Mouse (Mus musculus) forebrain, embryonic 10.5 days (tissue): ENCODE data around the gene Itgam. TPM values are rescaled to one million over a fixed set of nuclear protein-coding genes. Genes with fewer than 3 reads are reported as not detected.

Source experiments
- DNase-seq: peaks from one replicate; pipeline ENCODE4 v3.0.0-alpha.2; 2017; ENCODE audit warnings: low spot score; ENCODE audit errors: extremely low spot score
- H3K27ac ChIP-seq: fragments of 300-500 bp; sonication (generic); 2 replicates; pipeline ENCODE4 v1.5.1; 2016; ENCODE audit warnings: mild to moderate bottlenecking
- H3K27me3 ChIP-seq: fragments of 300-500 bp; sonication (generic); 2 replicates; pipeline ENCODE4 v1.6.1; 2016; ENCODE audit warnings: mild to moderate bottlenecking; ENCODE audit not compliant: poor library complexity, severe bottlenecking
- H3K36me3 ChIP-seq: fragments of 300-500 bp; sonication (generic); replicated peaks from 2 replicates; pipeline ENCODE4 v1.6.1; 2016; ENCODE audit warnings: mild to moderate bottlenecking, moderate library complexity
- H3K4me1 ChIP-seq: fragments of 300-500 bp; sonication (generic); 2 replicates; pipeline ENCODE4 v1.6.1; 2016
- H3K4me3 ChIP-seq: fragments of 300-500 bp; sonication (generic); 2 replicates; pipeline ENCODE4 v1.5.1; 2016; ENCODE audit warnings: mild to moderate bottlenecking, moderate library complexity
- H3K9me3 ChIP-seq: fragments of 300-500 bp; sonication (generic); 2 replicates; pipeline ENCODE4 v1.6.1; 2016; ENCODE audit warnings: mild to moderate bottlenecking, moderate library complexity
- WGBS: fragments of 180-500 bp; shearing (Covaris S2); methylation state at CpG from one replicate; pipeline ENCODE4 v1.1.7; 2016; 5-methylcytosine and 5-hydroxymethylcytosine counted together
- polyA plus RNA-seq: library from polyadenylated mRNA; unstranded; fragments of >200 nt; fragmentation: Nextera tagmentation; extraction: Ambion mirVana; gene quantifications from 2 replicates; pipeline ENCODE4 v1.2.1, GENCODE M21; 2016

Gene Itgam
- polyA plus RNA-seq, 1 experiment from 2014 or later: 0.40 TPM

DNA sequence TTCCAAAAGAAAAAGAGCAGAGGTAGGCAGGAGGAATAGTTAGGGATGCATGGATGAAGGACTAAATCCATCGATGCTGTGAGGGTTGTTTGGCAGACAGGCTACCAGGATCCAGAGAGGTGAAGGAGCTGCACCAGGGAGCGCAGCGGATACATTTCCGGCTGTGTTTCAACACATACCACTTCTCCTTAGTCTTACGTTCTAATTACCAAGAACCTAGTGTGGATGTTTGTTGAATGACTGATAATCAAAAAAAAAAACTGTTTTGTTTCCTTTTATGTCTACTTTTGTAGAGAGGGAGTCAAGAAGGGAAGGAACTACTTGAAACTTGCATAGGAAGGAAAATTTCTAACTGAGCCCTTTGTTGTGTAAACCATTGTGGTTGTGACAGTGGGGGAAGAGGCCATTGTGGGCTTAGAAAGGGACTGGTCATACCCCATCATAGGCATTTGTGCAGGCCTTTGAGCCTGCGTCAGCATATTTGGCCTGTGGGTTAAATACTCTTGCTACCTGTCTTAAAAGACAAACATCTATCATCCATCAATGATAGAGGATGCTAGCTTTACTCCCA is 856 bp downstream of the Itgam start:
- no peak for DNase-seq
- no peaks in the 10 kb centered on the region for H3K27me3 ChIP-seq
- whole genome bisulfite sequencing: 90% methylated on average over 6 of the region's 6 CpGs
- H3K27ac ChIP-seq: no peak overlapping the region
- no peaks in the 10 kb centered on the region for H3K9me3 ChIP-seq
- no peak overlapping the region for H3K4me3 ChIP-seq
- H3K36me3 ChIP-seq: no peaks in the 10 kb centered on the region
- H3K4me1 ChIP-seq: peaks cover 4% of the 10 kb centered on the region; the same call in 1 of the 2 replicates

- Histone ChIP-seq H3K27me3 (no peaks in the 10 kb centered on the region), H3K9me3 (no peaks in the 10 kb centered on the region), H3K4me3 (no peak overlapping the region), H3K27ac (no peak overlapping the region), H3K4me1 (peaks cover 4% of the 10 kb centered on the region; the same call in 1 of the 2 replicates), H3K36me3 (no peaks in the 10 kb centered on the region)
- WGBS: 88% methylated on average over 5 of the region's 5 CpGs
- DNase-seq: no peak
Observed at GRCm38 (mm10) chr7:128065547-128065946, 3.1 kb downstream of the Itgam start.

- no peaks in the 10 kb centered on the region for H3K9me3 ChIP-seq
- no peaks in the 10 kb centered on the region for H3K27me3 ChIP-seq
- no peak for DNase-seq
- H3K4me3 ChIP-seq: no peak overlapping the region
- H3K36me3 ChIP-seq: no peaks in the 10 kb centered on the region
- 67% methylated on average over 3 of the region's 3 CpGs for WGBS
- peaks cover 4% of the 10 kb centered on the region; the same call in 1 of the 2 replicates for H3K4me1 ChIP-seq
- H3K27ac ChIP-seq: no peak overlapping the region
Observed at GRCm38 (mm10) chr7:128067847-128068246, 5.4 kb downstream of the Itgam start.

DNA sequence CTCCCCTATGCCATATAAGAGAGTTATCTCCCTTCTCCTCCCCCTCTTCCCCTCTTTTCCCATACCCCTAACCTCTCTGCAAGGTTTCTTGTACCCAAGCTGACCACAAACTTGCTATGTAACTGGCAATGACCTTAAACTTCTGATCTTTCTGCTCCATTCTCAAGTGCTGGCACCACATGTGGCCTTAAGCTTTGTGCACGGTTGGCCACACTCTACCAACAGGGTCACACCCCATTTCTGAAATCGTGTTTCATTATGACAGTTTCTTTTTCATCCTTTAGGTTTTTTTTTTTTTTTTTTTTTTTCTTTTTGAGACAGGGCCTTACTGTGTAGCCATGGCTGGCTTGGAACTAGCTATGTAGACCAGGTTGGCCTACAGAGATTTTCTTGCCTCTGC is 7.4 kb downstream of the Itgam start:
- WGBS: 85% methylated on average over 2 of the region's 2 CpGs
- Histone ChIP-seq H3K27me3 (no peaks in the 10 kb centered on the region), H3K9me3 (no peaks in the 10 kb centered on the region), H3K4me1 (peaks cover 4% of the 10 kb centered on the region; the same call in 1 of the 2 replicates), H3K27ac (no peak overlapping the region), H3K36me3 (no peaks in the 10 kb centered on the region), H3K4me3 (no peak overlapping the region)
- no peak for DNase-seq

DNA sequence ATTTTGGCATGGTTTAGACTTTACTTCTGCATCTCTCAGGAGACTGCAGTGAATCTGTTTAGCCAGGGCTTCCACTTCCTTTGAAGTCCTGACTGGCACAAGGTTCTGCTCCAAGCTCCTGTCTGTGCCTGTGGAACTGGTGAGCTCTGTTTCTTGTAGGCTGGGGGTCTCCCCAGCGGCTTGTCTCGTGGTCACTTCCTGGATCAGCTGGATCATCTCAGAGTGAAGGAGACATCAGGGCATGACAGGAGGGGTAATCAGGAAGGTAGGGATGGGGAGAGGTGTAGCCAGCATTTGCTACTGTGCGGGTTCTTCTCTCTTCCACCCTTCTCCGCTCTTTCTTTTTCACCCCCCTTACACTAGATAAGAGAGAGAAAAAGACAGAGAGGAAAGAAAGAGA is 9.4 kb downstream of the Itgam start:
- H3K27ac ChIP-seq: no peak overlapping the region
- no peak for DNase-seq
- H3K4me1 ChIP-seq: peaks cover 4% of the 10 kb centered on the region; the same call in 1 of the 2 replicates
- no peak overlapping the region for H3K4me3 ChIP-seq
- H3K36me3 ChIP-seq: no peaks in the 10 kb centered on the region
- WGBS: 82% methylated on average over 4 of the region's 4 CpGs
- H3K27me3 ChIP-seq: no peaks in the 10 kb centered on the region
- no peaks in the 10 kb centered on the region for H3K9me3 ChIP-seq

- Histone ChIP-seq H3K4me1 (no peaks in the 10 kb centered on the region), H3K27me3 (no peaks in the 10 kb centered on the region), H3K27ac (no peak overlapping the region), H3K36me3 (no peaks in the 10 kb centered on the region), H3K9me3 (no peaks in the 10 kb centered on the region), H3K4me3 (no peak overlapping the region)
- DNase-seq: no peak
- 85% methylated on average over 8 of the region's 8 CpGs for WGBS
Observed at GRCm38 (mm10) chr7:128080012-128080411, 17.6 kb downstream of the Itgam start.

GRCm38 (mm10) chr7:128089141-128089540 is 26.7 kb downstream of the Itgam start:
- no peaks in the 10 kb centered on the region for H3K4me1 ChIP-seq
- no peaks in the 10 kb centered on the region for H3K9me3 ChIP-seq
- no peak overlapping the region for H3K4me3 ChIP-seq
- no peaks in the 10 kb centered on the region for H3K27me3 ChIP-seq
- DNase-seq: no peak
- WGBS: 89% methylated on average over 7 of the region's 7 CpGs
- H3K36me3 ChIP-seq: no peaks in the 10 kb centered on the region
- no peak overlapping the region for H3K27ac ChIP-seq

DNA sequence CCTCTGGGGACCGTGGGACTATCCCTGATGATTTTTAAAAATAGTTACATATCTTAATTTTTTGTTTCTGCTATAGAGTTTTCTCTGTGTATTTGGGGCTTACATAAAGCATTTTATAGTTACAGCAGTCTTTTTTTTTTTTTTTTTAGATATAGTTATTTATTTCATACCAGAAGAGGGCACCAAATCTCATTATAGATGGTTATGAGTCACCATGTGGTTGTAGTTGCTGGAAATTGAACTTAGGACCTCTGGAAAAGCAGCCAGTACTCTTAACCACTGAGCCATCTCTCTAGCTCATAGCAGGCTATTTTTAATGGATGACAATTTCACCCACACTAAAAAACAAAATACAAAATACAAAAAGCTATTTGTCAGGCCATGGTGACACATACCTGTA is 35.7 kb downstream of the Itgam start:
- Histone ChIP-seq H3K4me3 (no peak overlapping the region), H3K27me3 (no peaks in the 10 kb centered on the region), H3K4me1 (no peaks in the 10 kb centered on the region), H3K27ac (no peak overlapping the region), H3K9me3 (no peaks in the 10 kb centered on the region), H3K36me3 (no peaks in the 10 kb centered on the region)
- 86% methylated on average over 1 of the region's 1 CpGs for WGBS
- no peak for DNase-seq

DNA sequence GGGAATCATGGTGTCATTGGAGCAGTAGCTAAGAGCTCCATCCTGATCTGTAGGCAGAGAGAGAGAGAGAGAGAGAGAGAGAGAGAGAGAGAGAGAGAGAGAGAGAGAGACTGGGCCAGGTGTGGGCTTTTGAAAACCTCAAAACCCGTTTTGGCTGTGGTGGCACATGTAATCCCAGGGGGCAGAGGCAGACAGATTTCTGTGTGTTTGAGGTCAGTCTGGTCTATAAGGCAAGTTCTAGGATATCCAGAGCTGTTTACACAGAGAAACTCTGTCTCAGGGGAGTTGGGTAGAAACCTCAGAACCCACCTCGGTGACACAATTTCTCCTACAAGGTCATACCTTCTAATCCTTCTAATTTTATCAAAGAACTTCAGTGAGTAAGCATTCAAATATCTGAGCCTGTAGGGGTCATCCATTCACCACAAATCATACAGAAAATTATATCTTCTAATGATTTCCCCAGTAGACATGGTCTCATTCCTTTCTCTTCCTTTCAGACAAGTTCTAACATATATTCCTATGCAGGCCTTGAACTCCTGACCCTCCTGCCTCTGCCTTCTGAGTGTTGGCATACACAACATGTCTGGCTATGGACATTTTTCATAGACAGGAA is 38.4 kb downstream of the Itgam start:
- no peak for DNase-seq
- Histone ChIP-seq H3K27me3 (no peaks in the 10 kb centered on the region), H3K27ac (no peak overlapping the region), H3K9me3 (no peaks in the 10 kb centered on the region), H3K4me1 (no peaks in the 10 kb centered on the region), H3K4me3 (no peak overlapping the region), H3K36me3 (no peaks in the 10 kb centered on the region)
- WGBS: 88% methylated on average over 2 of the region's 2 CpGs

DNA sequence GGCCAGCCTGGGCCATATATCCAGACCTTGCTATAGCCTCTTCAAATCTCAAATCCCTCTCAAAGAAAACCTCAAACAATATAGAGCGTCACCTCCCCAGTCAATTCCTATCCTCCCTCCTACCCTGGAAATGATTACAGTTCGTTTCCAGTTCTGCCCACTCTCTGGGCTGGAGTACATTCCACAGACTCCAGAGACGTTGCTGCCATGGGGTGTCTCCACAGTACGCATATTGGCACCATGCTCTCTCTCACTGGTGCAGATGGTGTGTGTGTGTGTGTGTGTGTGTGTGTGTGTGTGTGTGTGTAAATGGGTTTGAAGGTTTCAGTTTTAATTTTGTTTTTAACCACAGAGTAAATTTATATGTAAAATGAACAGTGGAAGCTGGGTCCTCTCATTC is 42.8 kb downstream of the Itgam start:
- no peaks in the 10 kb centered on the region for H3K9me3 ChIP-seq
- H3K4me1 ChIP-seq: no peaks in the 10 kb centered on the region
- H3K27ac ChIP-seq: no peak overlapping the region
- no peak overlapping the region for H3K4me3 ChIP-seq
- DNase-seq: no peak
- no peaks in the 10 kb centered on the region for H3K36me3 ChIP-seq
- no peaks in the 10 kb centered on the region for H3K27me3 ChIP-seq
- WGBS: 75% methylated on average over 4 of the region's 4 CpGs

DNA sequence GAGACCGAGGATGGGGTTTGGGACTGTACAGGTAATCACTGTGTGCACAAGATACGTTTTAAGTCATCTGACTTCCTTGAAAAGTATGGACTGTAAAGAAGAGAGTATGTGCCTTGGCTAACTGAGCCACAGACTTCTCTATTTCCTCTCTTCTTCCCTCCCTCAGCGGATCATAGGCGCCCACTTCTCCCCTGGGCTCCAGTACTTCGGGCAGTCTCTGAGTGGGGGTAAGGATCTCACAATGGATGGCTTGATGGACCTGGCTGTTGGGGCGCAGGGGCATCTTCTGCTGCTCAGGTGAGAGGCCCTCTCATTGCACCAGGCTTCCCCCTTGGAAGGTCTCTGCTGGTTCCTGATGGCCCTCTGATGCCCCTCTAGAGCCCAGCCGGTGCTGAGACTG is 45.0 kb downstream of the Itgam start:
- Histone ChIP-seq H3K9me3 (no peaks in the 10 kb centered on the region), H3K27me3 (no peaks in the 10 kb centered on the region), H3K36me3 (no peaks in the 10 kb centered on the region), H3K4me1 (no peaks in the 10 kb centered on the region), H3K27ac (no peak overlapping the region), H3K4me3 (no peak overlapping the region)
- DNase-seq: no peak
- 92% methylated on average over 7 of the region's 7 CpGs for WGBS

GRCm38 (mm10) chr7:128110314-128110713 is 47.9 kb downstream of the Itgam start:
- H3K4me3 ChIP-seq: no peak overlapping the region
- no peaks in the 10 kb centered on the region for H3K9me3 ChIP-seq
- whole genome bisulfite sequencing: 71% methylated on average over 2 of the region's 2 CpGs
- H3K4me1 ChIP-seq: no peaks in the 10 kb centered on the region
- no peaks in the 10 kb centered on the region for H3K27me3 ChIP-seq
- DNase-seq: no peak
- no peak overlapping the region for H3K27ac ChIP-seq
- no peaks in the 10 kb centered on the region for H3K36me3 ChIP-seq

DNA sequence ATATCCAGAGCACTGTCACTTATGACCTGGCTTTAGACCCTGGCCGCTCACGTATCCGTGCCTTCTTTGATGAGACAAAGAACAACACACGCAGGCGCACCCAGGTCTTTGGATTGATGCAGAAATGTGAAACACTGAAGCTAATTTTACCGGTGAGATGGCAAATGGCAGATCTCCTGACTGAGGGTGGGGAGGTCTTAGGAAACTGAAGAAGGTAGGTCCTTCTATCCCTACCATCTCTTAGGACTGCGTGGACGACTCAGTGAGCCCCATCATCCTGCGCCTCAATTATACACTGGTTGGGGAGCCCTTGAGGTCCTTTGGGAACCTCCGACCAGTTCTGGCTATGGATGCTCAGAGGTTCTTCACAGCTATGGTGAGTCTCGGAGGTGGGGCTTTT is 49.7 kb downstream of the Itgam start:
- Histone ChIP-seq H3K4me1 (no peaks in the 10 kb centered on the region), H3K9me3 (no peaks in the 10 kb centered on the region), H3K27ac (no peak overlapping the region), H3K27me3 (no peaks in the 10 kb centered on the region), H3K36me3 (no peaks in the 10 kb centered on the region), H3K4me3 (no peak overlapping the region)
- DNase-seq: no peak
- WGBS: 91% methylated on average over 11 of the region's 11 CpGs
